Mouse (Mus musculus) limb, embryonic 14.5 days (tissue): Measurements from ENCODE around the gene Crlf2. TPM values are rescaled to one million over a fixed set of nuclear protein-coding genes. Genes with fewer than 3 reads are reported as not detected.

Experiments used
- ATAC-seq: fragments of 200-750 bp; cut with Nextera tagmentation; 2 replicates; pipeline ENCODE4 v1.8.0; 2017; ENCODE audit warnings: low read depth, moderate number of reproducible peaks, moderate TSS enrichment; ENCODE audit not compliant: low FRiP score
- DNase-seq: peaks from one replicate; pipeline ENCODE4 v3.0.0-alpha.2; 2015; ENCODE audit warnings: low spot score
- H3K27ac ChIP-seq: fragments of 300-500 bp; sonication (generic); replicated peaks from 2 replicates; pipeline ENCODE4 v1.5.1; 2014; ENCODE audit warnings: low read depth, mild to moderate bottlenecking, low read length, moderate library complexity, mixed read lengths
- H3K27me3 ChIP-seq: fragments of 300-500 bp; sonication (generic); 2 replicates; pipeline ENCODE4 v1.6.1; 2014; ENCODE audit warnings: low read length, mixed read lengths; ENCODE audit not compliant: control insufficient read depth, insufficient read depth
- H3K36me3 ChIP-seq: fragments of 300-500 bp; sonication (generic); 2 replicates; pipeline ENCODE4 v1.6.1; 2014; ENCODE audit warnings: mild to moderate bottlenecking, low read length, moderate library complexity, mixed read lengths; ENCODE audit not compliant: control insufficient read depth, insufficient read depth
- H3K4me1 ChIP-seq: fragments of 300-500 bp; sonication (generic); 2 replicates; pipeline ENCODE4 v1.6.1; 2014; ENCODE audit warnings: antibody characterized with exemption, low read length, mixed read lengths; ENCODE audit not compliant: control insufficient read depth, insufficient read depth
- H3K4me2 ChIP-seq: fragments of 300-500 bp; sonication (generic); replicated peaks from 2 replicates; pipeline ENCODE4 v1.6.1; 2014; ENCODE audit warnings: low read depth, mild to moderate bottlenecking, low read length, moderate library complexity; ENCODE audit not compliant: severe bottlenecking
- H3K4me3 ChIP-seq: fragments of 300-500 bp; sonication (generic); replicated peaks from 2 replicates; pipeline ENCODE4 v1.5.1; 2014; ENCODE audit warnings: low read length
- H3K9ac ChIP-seq: fragments of 300-500 bp; sonication (generic); 2 replicates; pipeline ENCODE4 v1.6.1; 2014; ENCODE audit warnings: mild to moderate bottlenecking, low read depth, low read length, moderate library complexity; ENCODE audit not compliant: severe bottlenecking
- H3K9me3 ChIP-seq: fragments of 300-500 bp; sonication (generic); 2 replicates; pipeline ENCODE4 v1.6.1; 2016; ENCODE audit warnings: low read length; ENCODE audit not compliant: control insufficient read depth
- POLR2A ChIP-seq: fragments of 200-500 bp; IDR thresholded peaks from 2 replicates; pipeline ENCODE4 v1.8.0; 2012; ENCODE audit warnings: inconsistent platforms, mild to moderate bottlenecking, moderate library complexity, borderline replicate concordance; ENCODE audit not compliant: insufficient read depth, insufficient read length; ENCODE audit errors: extremely low read depth
- WGBS: fragments of 180-500 bp; shearing (Covaris S2); extraction: QIAGEN DNeasy Blood & Tissue Kit; methylation state at CpG from one replicate; pipeline ENCODE4 v1.1.7; 2014; 5-methylcytosine and 5-hydroxymethylcytosine counted together
- polyA plus RNA-seq, 2 experiments: library from polyadenylated mRNA; depleted of rRNA in 1 of 2; stranded (reverse) in 1 of 2; unstranded in 1 of 2; fragments of >200 nt; fragmentation: Nextera tagmentation in 1 of 2; extraction: Ambion mirVana in 1 of 2; gene quantifications; 2 replicates each; pipeline versions ENCODE4 v1.2.1 to v1.2.3; 2012 to 2014

The Crlf2 gene
- polyA plus RNA-seq, 2 experiments, result 9.1 to 22.1 TPM

GRCm38 (mm10) chr5:109547112-109547511 is 11.7 kb downstream of the Crlf2 start:
- no peak for DNase-seq
- no peak for ATAC-seq
- peaks cover 20% of the 10 kb centered on the region for H3K9me3 ChIP-seq
- H3K4me2 ChIP-seq, result no peak overlapping the region
- no peak overlapping the region for H3K9ac ChIP-seq
- no peaks in the 10 kb centered on the region for H3K27me3 ChIP-seq
- no peak overlapping the region for H3K4me3 ChIP-seq
- 81% methylated on average over 2 of the region's 2 CpGs for WGBS
- no peak overlapping the region for H3K27ac ChIP-seq
- no peak for TF ChIP-seq POLR2A
- no peaks in the 10 kb centered on the region for H3K4me1 ChIP-seq
- no peaks in the 10 kb centered on the region for H3K36me3 ChIP-seq

DNA sequence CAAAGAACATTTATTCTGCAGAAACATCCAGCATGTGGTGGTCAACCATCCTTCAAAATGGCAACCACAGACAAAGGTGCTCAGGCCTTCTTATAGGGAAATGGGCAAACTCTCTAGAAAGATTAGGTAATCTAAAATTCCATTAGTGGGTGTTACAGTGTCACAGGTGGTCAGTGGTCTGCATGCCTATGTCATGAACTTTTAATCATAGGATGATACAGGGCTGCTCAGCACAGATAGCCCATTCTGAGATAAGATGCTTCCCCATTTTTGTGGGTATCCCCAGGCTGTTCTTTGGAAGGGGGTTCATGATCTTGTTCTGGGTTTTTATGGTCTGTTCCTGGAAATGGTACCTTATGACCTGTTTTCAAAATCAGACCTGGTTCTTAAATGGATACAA is 49.1 kb downstream of the Crlf2 start:
- Histone ChIP-seq H3K9ac (no peak overlapping the region), H3K27ac (no peak overlapping the region), H3K4me1 (no peaks in the 10 kb centered on the region), H3K4me2 (no peak overlapping the region), H3K27me3 (no peaks in the 10 kb centered on the region), H3K36me3 (no peaks in the 10 kb centered on the region), H3K4me3 (no peak overlapping the region), H3K9me3 (no peaks in the 10 kb centered on the region)
- ATAC-seq (no peak), DNase-seq (no peak)
- TF ChIP-seq POLR2A, result no peak

- Histone ChIP-seq H3K4me1 (no peaks in the 10 kb centered on the region), H3K9ac (no peak overlapping the region), H3K4me3 (no peak overlapping the region), H3K36me3 (no peaks in the 10 kb centered on the region), H3K9me3 (no peaks in the 10 kb centered on the region), H3K4me2 (no peak overlapping the region), H3K27ac (no peak overlapping the region), H3K27me3 (no peaks in the 10 kb centered on the region)
- no peak for ATAC-seq
- TF ChIP-seq POLR2A, result no peak
- WGBS, result 15% methylated on average over 1 of the region's 1 CpGs
- DNase-seq, result peak; percentile 3
These were observed 52.1 kb downstream of the Crlf2 start for GRCm38 (mm10) chr5:109506729-109507128.

Other genes with a start within 250 kb of the Crlf2 start
- not detected in 2 replicates for gene Vmn2r16, start 228.8 kb downstream of the Crlf2 start, polyA plus RNA-seq (2012; rRNA removed)
- gene Vmn2r16, start 228.8 kb downstream of the Crlf2 start, polyA plus RNA-seq (2014; fragmentation: Nextera tagmentation; extraction: Ambion mirVana), result not detected in 2 replicates
- not detected in 2 replicates for gene Vmn2r17, start 139.3 kb downstream of the Crlf2 start, polyA plus RNA-seq (2012; rRNA removed)
- gene Vmn2r17, start 139.3 kb downstream of the Crlf2 start, polyA plus RNA-seq (2014; fragmentation: Nextera tagmentation; extraction: Ambion mirVana), result not detected in 2 replicates
- 0.69 and 1.1 TPM in 2 replicates for gene 5430403G16Rik, start 132.0 kb upstream of the Crlf2 start, polyA plus RNA-seq (2012; rRNA removed)
- 2.4 and 2.8 TPM in 2 replicates for gene 5430403G16Rik, start 132.0 kb upstream of the Crlf2 start, polyA plus RNA-seq (2014; fragmentation: Nextera tagmentation; extraction: Ambion mirVana)
- 2.2 and 5.0 TPM in 2 replicates for gene 4930522L14Rik, start 192.9 kb upstream of the Crlf2 start, polyA plus RNA-seq (2012; rRNA removed)
- 8.3 and 11.9 TPM in 2 replicates for gene 4930522L14Rik, start 192.9 kb upstream of the Crlf2 start, polyA plus RNA-seq (2014; fragmentation: Nextera tagmentation; extraction: Ambion mirVana)